Mouse (Mus musculus): ENCODE measurements at regions not wholly inside any gene's neighbourhood (a gene's known extent, or its start where the extent isn't known, plus 50 kb on each side); places are given as distances from the start of the nearest gene placed in this dataset.

- TF ChIP-seq POLR2A (IDR thresholded peaks at IDR 0.05; ENCODE audit: extremely low read depth, insufficient read depth, low read length), result no peak
- TF ChIP-seq CTCF (IDR thresholded peaks at IDR 0.05; ENCODE audit: low read depth, low read length), result no peak
Measured at GRCm38 (mm10) chr1:35575203-35575602, 493.0 kb upstream of the Hs6st1 start.
